Mouse (Mus musculus): ENCODE data around the gene Hinfp. TPM values are rescaled to one million over a fixed set of nuclear protein-coding genes. Genes with fewer than 3 reads are reported as not detected.

Hinfp gene
- polyA plus RNA-seq, 1 experiment from 2014 or later = 12.1 TPM

- Histone ChIP-seq H3K27me3 (ENCODE audit: control insufficient read depth, insufficient read depth, low read length) (no peaks in the 10 kb centered on the region), H3K9ac (ENCODE audit: low read length) (peak overlapping the region; percentile 90), H3K27ac (replicated peaks in 1 of 2; ENCODE audit: control insufficient read depth in 1 of 2, insufficient read depth in 1 of 2, low read depth in 2 of 2, low read length in 2 of 2) (peak overlapping the region; percentile 80 to 85), H3K36me3 (ENCODE audit: control insufficient read depth, insufficient read depth, low read length) (0 out of 2 replicates have a peak, but pooled peaks cover 7% of the 10 kb centered on the region), H3K4me1 (ENCODE audit: control insufficient read depth in 2 of 2, insufficient read depth in 2 of 2, low read length in 2 of 2) (peaks cover 5 to 6% of the 10 kb centered on the region in 2 experiments; a peak in 3 of 4 replicates), H3K4me2 (ENCODE audit: low read length) (peak overlapping the region; percentile 81), H3K9me3 (ENCODE audit: control insufficient read depth, low read length) (no peaks in the 10 kb centered on the region), H3K4me3 (ENCODE audit: control insufficient read depth in 1 of 2, insufficient read depth in 1 of 2, low read depth in 1 of 2, low read length in 2 of 2) (peak overlapping the region; percentile 52 to 60)
- WGBS = 4% methylated on average over 27 of the region's 28 CpGs
- peak; percentile 87 for ATAC-seq (ENCODE audit: insufficient number of reproducible peaks, insufficient read depth, low FRiP score, low read depth)
Measured at GRCm38 (mm10) chr9:44268027-44268360, 37.5 kb downstream of the Hinfp start.

GRCm38 (mm10) chr9:44267319-44268026, 38.0 kb downstream of the Hinfp start:
- Histone ChIP-seq H3K27ac (replicated peaks in 1 of 2; ENCODE audit: control insufficient read depth in 1 of 2, insufficient read depth in 1 of 2, low read depth in 2 of 2, low read length in 2 of 2) (peak overlapping the region; percentile 80 to 85), H3K9ac (ENCODE audit: low read length) (peak overlapping the region; percentile 90), H3K9me3 (ENCODE audit: control insufficient read depth, low read length) (no peaks in the 10 kb centered on the region), H3K27me3 (ENCODE audit: control insufficient read depth, insufficient read depth, low read length) (no peaks in the 10 kb centered on the region), H3K36me3 (ENCODE audit: control insufficient read depth, insufficient read depth, low read length) (peaks cover 12% of the 10 kb centered on the region; the same call in 1 of the 2 replicates), H3K4me2 (ENCODE audit: low read length) (peak overlapping the region; percentile 81), H3K4me3 (ENCODE audit: control insufficient read depth in 1 of 2, insufficient read depth in 1 of 2, low read depth in 1 of 2, low read length in 2 of 2) (peak overlapping the region; percentile 52 to 60), H3K4me1 (ENCODE audit: control insufficient read depth in 2 of 2, insufficient read depth in 2 of 2, low read length in 2 of 2) (peaks cover 5 to 6% of the 10 kb centered on the region in 2 experiments; a peak in 3 of 4 replicates)
- 0 out of 2 replicates have a peak, but pooled peaks have one; percentile 48 for ATAC-seq (ENCODE audit: insufficient number of reproducible peaks, insufficient read depth, low FRiP score, low read depth)
- 5% methylated on average over 23 of the region's 23 CpGs for WGBS

GRCm38 (mm10) chr9:44266478-44267226, 38.8 kb downstream of the Hinfp start:
- Histone ChIP-seq H3K9ac (ENCODE audit: low read length) (peak overlapping the region; percentile 90; the same call in 1 of the 2 replicates), H3K4me3 (ENCODE audit: control insufficient read depth in 1 of 2, insufficient read depth in 1 of 2, low read depth in 1 of 2, low read length in 2 of 2) (no peak overlapping the region), H3K27me3 (ENCODE audit: control insufficient read depth, insufficient read depth, low read length) (no peaks in the 10 kb centered on the region), H3K4me1 (ENCODE audit: control insufficient read depth in 2 of 2, insufficient read depth in 2 of 2, low read length in 2 of 2) (peaks cover 5 to 6% of the 10 kb centered on the region in 2 experiments; a peak in 3 of 4 replicates), H3K4me2 (ENCODE audit: low read length) (peak overlapping the region; percentile 81), H3K36me3 (ENCODE audit: control insufficient read depth, insufficient read depth, low read length) (peaks cover 18% of the 10 kb centered on the region), H3K27ac (replicated peaks in 1 of 2; ENCODE audit: control insufficient read depth in 1 of 2, insufficient read depth in 1 of 2, low read depth in 2 of 2, low read length in 2 of 2) (peak overlapping the region in 1 of 2 experiments; percentile 85; a peak in 1 of 4 replicates), H3K9me3 (ENCODE audit: control insufficient read depth, low read length) (no peaks in the 10 kb centered on the region)
- no peak for ATAC-seq (ENCODE audit: insufficient number of reproducible peaks, insufficient read depth, low FRiP score, low read depth)
- 67% methylated on average over 8 of the region's 8 CpGs for WGBS

- Histone ChIP-seq H3K9me3 (ENCODE audit: control insufficient read depth, low read length) (no peaks in the 10 kb centered on the region), H3K27me3 (ENCODE audit: control insufficient read depth, insufficient read depth, low read length) (no peaks in the 10 kb centered on the region), H3K27ac (replicated peaks in 1 of 2; ENCODE audit: control insufficient read depth in 1 of 2, insufficient read depth in 1 of 2, low read depth in 2 of 2, low read length in 2 of 2) (no peak overlapping the region), H3K4me3 (ENCODE audit: control insufficient read depth in 1 of 2, insufficient read depth in 1 of 2, low read depth in 1 of 2, low read length in 2 of 2) (no peak overlapping the region), H3K4me1 (ENCODE audit: control insufficient read depth in 2 of 2, insufficient read depth in 2 of 2, low read length in 2 of 2) (no peaks in the 10 kb centered on the region), H3K4me2 (ENCODE audit: low read length) (no peak overlapping the region), H3K36me3 (ENCODE audit: control insufficient read depth, insufficient read depth, low read length) (peaks cover 18% of the 10 kb centered on the region), H3K9ac (ENCODE audit: low read length) (no peak overlapping the region)
- ATAC-seq (ENCODE audit: insufficient number of reproducible peaks, insufficient read depth, low FRiP score, low read depth) = no peak
- WGBS = 81% methylated on average over 14 of the region's 14 CpGs
Measured at GRCm38 (mm10) chr9:44261388-44261787, 44.1 kb downstream of the Hinfp start.

- no peak overlapping the region for H3K9ac ChIP-seq (ENCODE audit: low read length)
- peaks cover 5 to 10% of the 10 kb centered on the region in 2 experiments; a peak in 2 of 4 replicates for H3K4me1 ChIP-seq (ENCODE audit: control insufficient read depth in 2 of 2, insufficient read depth in 2 of 2, low read length in 2 of 2)
- H3K27me3 ChIP-seq (ENCODE audit: control insufficient read depth, insufficient read depth, low read length) = no peaks in the 10 kb centered on the region
- 77% methylated on average over 10 of the region's 10 CpGs for WGBS
- no peak for ATAC-seq (ENCODE audit: insufficient number of reproducible peaks, insufficient read depth, low FRiP score, low read depth)
- no peaks in the 10 kb centered on the region for H3K9me3 ChIP-seq (ENCODE audit: control insufficient read depth, low read length)
- H3K27ac ChIP-seq (replicated peaks in 1 of 2; ENCODE audit: control insufficient read depth in 1 of 2, insufficient read depth in 1 of 2, low read depth in 2 of 2, low read length in 2 of 2) = no peak overlapping the region
- H3K4me3 ChIP-seq (ENCODE audit: control insufficient read depth in 1 of 2, insufficient read depth in 1 of 2, low read depth in 1 of 2, low read length in 2 of 2) = no peak overlapping the region
- H3K4me2 ChIP-seq (ENCODE audit: low read length) = no peak overlapping the region
- H3K36me3 ChIP-seq (ENCODE audit: control insufficient read depth, insufficient read depth, low read length) = peaks cover 16% of the 10 kb centered on the region
Measured at GRCm38 (mm10) chr9:44259014-44259413, 46.5 kb downstream of the Hinfp start.

GRCm38 (mm10) chr9:44256213-44256612, 49.3 kb downstream of the Hinfp start:
- 0 out of 2 replicates have a peak, but pooled peaks have one; percentile 44 for ATAC-seq (ENCODE audit: insufficient number of reproducible peaks, insufficient read depth, low FRiP score, low read depth)
- H3K9me3 ChIP-seq (ENCODE audit: control insufficient read depth, low read length) = no peaks in the 10 kb centered on the region
- 81% methylated on average over 8 of the region's 8 CpGs for WGBS

GRCm38 (mm10) chr9:44255136-44255521, 50.3 kb downstream of the Hinfp start:
- no peak for ATAC-seq (ENCODE audit: insufficient number of reproducible peaks, insufficient read depth, low FRiP score, low read depth)
- no peak overlapping the region for H3K27ac ChIP-seq (replicated peaks in 1 of 2; ENCODE audit: control insufficient read depth in 1 of 2, insufficient read depth in 1 of 2, low read depth in 2 of 2, low read length in 2 of 2)
- H3K27me3 ChIP-seq (ENCODE audit: control insufficient read depth, insufficient read depth, low read length) = peaks cover 3% of the 10 kb centered on the region; the same call in 1 of the 2 replicates
- WGBS = 50% methylated on average over 6 of the region's 6 CpGs
- H3K4me2 ChIP-seq (ENCODE audit: low read length) = no peak overlapping the region
- peaks cover 5 to 10% of the 10 kb centered on the region in 2 experiments; a peak in 2 of 4 replicates for H3K4me1 ChIP-seq (ENCODE audit: control insufficient read depth in 2 of 2, insufficient read depth in 2 of 2, low read length in 2 of 2)
- 0 out of 2 replicates have a peak, but pooled peaks cover 2% of the 10 kb centered on the region for H3K36me3 ChIP-seq (ENCODE audit: control insufficient read depth, insufficient read depth, low read length)
- no peaks in the 10 kb centered on the region for H3K9me3 ChIP-seq (ENCODE audit: control insufficient read depth, low read length)
- H3K4me3 ChIP-seq (ENCODE audit: control insufficient read depth in 1 of 2, insufficient read depth in 1 of 2, low read depth in 1 of 2, low read length in 2 of 2) = no peak overlapping the region
- no peak overlapping the region for H3K9ac ChIP-seq (ENCODE audit: low read length)

More at GRCm38 (mm10) chr9:44256213-44256612, 49.3 kb downstream of the Hinfp start:
- peaks cover 5 to 10% of the 10 kb centered on the region in 2 experiments; a peak in 2 of 4 replicates for H3K4me1 ChIP-seq (ENCODE audit: control insufficient read depth in 2 of 2, insufficient read depth in 2 of 2, low read length in 2 of 2)
- H3K4me3 ChIP-seq (ENCODE audit: control insufficient read depth in 1 of 2, insufficient read depth in 1 of 2, low read depth in 1 of 2, low read length in 2 of 2) = no peak overlapping the region
- H3K36me3 ChIP-seq (ENCODE audit: control insufficient read depth, insufficient read depth, low read length) = 0 out of 2 replicates have a peak, but pooled peaks cover 2% of the 10 kb centered on the region
- no peak overlapping the region for H3K27ac ChIP-seq (replicated peaks in 1 of 2; ENCODE audit: control insufficient read depth in 1 of 2, insufficient read depth in 1 of 2, low read depth in 2 of 2, low read length in 2 of 2)
- H3K27me3 ChIP-seq (ENCODE audit: control insufficient read depth, insufficient read depth, low read length) = peaks cover 3% of the 10 kb centered on the region; the same call in 1 of the 2 replicates
- H3K4me2 ChIP-seq (ENCODE audit: low read length) = no peak overlapping the region
- no peak overlapping the region for H3K9ac ChIP-seq (ENCODE audit: low read length)

Data from heart, embryonic 14.5 days (tissue).